Mouse (Mus musculus) MN1 (cell line): ENCODE measurements around the gene Cog7.

Experiments used
- DNase-seq: peaks from one replicate; pipeline ENCODE4 v3.0.0-alpha.2; 2016; ENCODE audit warnings: low spot score

The Cog7 gene

GRCm38 (mm10) chr7:121954891-121955669 lies 26.4 kb downstream of the Cog7 start:
- no peak for DNase-seq

DNA sequence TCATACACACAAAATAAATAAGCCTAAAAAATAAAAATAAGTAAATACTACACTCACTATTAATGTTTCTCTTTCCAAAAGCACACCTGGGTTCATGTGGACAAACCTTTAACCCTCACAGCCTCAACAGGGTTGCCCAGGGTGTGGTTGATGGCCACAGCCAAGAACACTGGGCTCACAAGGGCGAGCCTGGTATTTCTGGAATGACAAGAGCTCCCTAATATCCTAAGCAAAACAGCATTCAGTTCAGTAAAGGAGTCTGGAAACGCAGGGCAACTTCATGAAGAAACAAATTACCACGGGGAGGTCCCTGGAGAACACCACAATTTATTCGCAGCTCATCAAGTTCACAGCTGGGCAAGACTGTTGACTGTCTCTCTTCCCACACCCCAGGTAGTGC lies 34.0 kb downstream of the Cog7 start:
- DNase-seq, result no peak

GRCm38 (mm10) chr7:121946196-121946595 lies 35.3 kb downstream of the Cog7 start:
- no peak for DNase-seq

DNA sequence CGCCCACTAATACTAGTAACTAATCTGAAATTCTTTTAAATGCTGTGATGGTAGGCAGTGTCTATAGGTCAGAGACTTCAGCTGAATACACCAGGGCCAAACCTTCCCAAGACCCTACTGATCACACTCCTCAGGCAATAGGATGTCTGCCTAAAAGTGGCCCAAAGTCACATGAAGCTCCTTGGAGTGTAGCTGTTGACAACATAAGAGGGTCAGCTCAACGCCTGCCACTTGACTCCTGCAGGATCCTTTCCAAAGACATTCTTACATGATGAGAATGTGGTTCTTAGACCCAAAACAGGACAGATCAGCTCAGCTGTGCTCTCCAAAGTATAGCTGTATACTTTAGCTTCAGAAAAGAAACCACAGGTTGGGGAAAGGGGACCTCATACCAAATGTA lies 39.1 kb downstream of the Cog7 start:
- no peak for DNase-seq

GRCm38 (mm10) chr7:121941640-121942039 lies 39.9 kb downstream of the Cog7 start:
- DNase-seq, result no peak

DNA sequence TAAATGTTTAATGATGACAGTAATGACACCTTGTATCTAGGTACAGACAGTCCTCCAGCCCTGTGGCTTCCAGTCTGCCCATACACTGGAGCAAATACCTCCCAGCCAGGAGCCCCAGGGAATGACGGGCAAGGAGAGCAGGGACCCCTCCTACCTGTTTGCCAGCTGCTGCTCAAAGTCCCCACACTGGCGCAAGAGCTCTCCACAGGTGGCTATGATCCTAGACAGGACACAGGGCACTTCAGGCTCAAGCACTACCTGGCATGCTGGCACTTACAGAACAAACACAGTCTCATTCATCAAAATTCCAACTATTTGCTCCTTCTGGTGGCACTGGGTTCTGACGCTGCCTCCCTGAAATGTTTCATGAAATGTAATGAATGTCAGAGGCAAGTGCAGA lies 40.5 kb downstream of the Cog7 start:
- no peak for DNase-seq

- peak; percentile 73 for DNase-seq
These were observed 41.8 kb downstream of the Cog7 start for GRCm38 (mm10) chr7:121939729-121940128.

DNA sequence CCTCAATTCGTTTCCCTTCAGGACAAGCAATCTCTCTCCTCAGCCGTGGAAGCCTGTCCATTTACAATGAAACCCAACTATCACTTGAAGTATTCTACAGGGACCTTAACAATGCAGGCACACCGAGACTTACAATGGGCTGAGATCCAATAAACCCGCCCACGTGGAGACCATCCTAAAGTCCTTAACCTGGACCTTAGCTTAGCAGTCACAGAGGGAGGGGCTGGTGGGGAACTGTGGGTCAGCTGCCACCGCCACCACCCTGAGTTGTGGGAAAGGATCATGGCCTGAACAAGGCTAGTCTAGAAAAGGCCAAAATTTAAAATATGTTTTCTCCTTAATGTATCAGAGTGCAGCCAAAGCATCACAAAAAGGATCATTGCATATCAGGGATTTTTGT lies 42.3 kb downstream of the Cog7 start:
- no peak for DNase-seq

DNA sequence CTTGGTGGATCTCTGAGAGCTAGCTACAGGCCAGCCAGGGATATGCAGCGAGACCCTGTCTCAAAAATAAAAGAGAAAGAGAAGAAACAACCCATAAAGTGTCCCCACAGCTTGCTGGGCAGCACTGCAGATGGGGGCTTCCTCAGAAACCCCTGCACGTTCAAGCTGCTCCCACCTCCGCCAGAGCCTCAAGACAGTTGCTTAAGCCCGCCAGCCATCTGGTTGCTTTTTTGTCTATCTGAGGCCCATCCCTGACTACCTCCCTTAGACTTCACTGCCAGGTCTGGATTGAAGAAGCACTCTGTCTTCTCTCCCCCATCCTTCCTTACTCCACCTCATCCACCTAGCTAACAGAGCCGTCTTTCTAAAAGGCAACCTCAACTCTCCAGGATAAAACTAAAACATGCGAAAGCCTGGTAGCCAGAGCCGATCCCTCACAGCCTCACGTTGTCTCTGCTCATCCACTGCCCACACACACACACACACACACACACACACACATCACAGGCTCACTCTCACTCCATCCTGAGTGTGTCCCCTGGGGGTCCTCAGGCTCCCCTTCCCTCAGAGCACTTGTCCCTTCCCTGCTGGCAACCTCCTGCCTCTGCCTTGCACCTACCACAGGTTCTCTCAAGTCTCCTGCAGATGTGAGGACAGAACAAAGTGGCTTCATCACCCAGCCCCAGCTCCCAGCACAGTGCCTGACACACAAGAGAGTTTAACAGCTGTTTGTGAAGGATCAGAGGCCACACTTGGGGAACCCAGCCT lies 43.2 kb downstream of the Cog7 start:
- DNase-seq, result no peak

DNA sequence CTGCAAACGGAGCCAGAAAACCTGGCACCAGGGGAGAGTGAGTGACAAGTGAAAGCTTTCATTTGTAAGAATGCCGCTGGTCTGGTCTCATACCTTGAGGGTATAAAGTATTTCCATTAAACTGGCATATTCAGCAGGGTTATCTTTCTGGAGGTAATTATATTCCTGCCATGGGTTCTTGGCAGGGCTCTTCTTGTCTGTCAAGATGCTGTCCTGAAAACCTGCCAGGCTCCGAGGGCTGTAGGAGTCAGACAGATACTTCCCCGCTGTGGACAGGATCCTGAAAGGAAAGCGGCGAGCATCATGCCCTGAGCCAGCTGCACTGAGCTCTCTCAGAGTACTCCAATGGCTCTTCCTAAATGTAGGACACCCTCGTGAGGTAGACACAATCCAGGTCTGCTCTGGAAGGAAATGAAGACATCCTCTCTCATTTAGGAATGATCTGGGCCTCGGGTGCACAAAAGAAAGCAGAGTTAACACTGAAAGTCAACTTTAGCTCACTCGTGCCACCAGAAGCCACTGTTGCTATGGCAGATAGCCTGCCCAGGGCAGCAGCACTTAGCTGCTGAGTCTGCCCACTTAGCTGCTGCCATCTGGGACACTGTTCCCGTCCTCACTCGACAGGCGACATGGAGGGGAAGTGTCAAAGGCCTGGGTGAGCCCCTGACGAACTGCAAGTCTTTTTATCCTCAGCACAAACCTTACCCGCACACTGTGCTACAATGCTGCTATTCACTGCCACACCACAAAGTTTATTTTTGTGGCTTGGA lies 44.5 kb downstream of the Cog7 start:
- peak; percentile 47 for DNase-seq

DNA sequence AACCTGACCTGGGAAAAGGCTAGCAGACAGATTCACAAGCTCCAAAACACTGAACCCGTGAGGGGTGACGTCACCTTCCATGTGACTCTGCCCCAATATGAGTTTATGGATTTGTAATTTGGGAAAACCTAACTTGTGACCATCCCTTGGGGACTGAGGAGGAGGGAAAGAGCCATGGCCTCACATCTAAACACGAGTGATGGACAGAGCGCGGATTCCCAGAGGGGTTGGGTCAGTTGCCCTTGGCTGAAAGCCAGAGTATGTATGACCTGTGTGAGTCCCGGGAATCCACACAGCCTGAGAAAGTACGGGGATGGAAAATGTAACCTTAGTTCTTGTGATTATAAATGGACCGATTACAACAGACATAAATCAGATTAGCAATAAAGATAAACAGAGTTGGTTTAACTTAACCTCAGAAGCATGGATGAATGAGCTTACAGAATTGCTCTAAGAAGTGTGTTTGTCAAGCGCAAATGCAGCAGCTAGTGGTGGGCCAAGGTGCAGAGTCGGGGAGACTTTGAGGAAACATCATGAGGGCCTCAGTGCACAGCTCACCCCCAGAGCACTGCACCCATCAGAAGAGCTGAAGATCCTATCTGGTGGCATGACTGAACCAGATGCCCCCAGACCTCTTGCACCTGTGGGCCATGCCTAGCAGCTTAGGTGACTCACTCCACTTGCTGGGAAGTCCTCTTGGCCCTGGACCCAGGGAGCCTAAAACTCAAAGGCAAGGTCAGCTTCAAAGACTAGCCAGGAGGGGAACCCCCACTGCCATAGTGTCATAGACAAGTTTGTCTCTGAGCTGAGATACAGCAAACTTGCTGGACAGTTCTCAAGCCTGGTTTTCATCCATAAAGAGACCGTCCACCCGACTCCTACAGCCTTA lies 45.4 kb downstream of the Cog7 start:
- peak; percentile 69 for DNase-seq

DNA sequence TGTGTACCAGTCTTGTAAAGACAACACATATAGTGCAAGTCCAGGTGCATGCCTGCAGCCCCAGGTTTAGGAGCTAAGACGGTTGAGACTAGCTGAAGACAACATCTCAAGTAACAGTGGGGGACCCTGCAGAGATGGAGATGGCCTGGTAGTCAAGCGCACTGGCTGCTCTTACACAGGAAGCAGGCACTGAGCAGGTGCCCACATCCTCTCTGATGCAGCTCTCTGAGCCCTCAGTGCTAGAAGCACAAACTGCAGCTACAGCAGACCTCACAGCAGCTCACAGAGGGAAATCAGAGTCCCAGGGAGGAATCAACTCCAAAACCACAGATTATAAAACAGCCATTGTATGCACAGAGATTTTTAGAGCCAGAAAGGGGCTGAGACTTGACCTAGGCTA lies 47.2 kb downstream of the Cog7 start:
- DNase-seq, result no peak

GRCm38 (mm10) chr7:121933675-121934074 lies 47.8 kb downstream of the Cog7 start:
- DNase-seq, result no peak

DNA sequence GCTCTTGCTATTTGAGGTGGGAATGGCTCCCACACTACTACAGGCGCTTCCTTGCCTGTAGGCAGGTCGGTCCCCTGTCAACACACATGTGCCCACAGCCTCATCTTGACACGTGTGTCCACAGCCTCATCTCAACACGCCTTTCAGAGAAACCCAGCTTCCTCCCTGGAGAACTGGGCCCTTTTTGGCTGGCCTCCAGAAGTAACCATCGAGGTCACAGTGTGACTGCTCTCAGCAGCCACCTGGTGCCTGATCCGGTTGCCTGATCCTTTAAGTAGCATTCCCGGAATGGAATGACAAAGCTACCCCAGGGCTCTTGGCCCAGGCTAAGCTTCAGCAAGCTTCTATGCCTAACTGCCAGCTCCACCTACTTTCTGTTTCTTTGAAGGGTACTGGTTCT lies 50.3 kb downstream of the Cog7 start:
- peak; percentile 35 for DNase-seq

GRCm38 (mm10) chr7:121927882-121928281 lies 53.6 kb downstream of the Cog7 start:
- DNase-seq, result no peak

DNA sequence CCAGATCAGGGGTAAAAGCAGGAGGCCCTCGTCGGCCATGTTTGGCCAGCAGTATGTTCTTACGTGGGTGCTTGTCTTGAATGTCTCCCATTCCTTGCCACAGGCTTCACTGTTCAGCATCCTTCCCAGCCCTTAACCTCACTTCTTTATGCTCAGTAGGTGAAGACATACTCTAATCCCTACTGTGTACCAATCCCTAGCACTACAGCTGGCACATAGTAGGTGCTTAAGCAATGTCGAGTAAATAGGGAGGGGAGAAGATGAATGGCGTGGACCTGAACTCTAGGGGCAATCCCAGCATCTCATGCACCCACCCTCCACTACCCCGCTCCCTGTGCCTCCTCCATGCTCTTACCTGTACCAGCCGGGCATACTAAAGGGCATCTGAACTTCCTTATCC lies 57.1 kb downstream of the Cog7 start:
- DNase-seq, result no peak

- DNase-seq, result no peak
These were observed 67.6 kb downstream of the Cog7 start for GRCm38 (mm10) chr7:121913944-121914343.

GRCm38 (mm10) chr7:121912250-121912649 lies 69.3 kb downstream of the Cog7 start:
- no peak for DNase-seq

DNA sequence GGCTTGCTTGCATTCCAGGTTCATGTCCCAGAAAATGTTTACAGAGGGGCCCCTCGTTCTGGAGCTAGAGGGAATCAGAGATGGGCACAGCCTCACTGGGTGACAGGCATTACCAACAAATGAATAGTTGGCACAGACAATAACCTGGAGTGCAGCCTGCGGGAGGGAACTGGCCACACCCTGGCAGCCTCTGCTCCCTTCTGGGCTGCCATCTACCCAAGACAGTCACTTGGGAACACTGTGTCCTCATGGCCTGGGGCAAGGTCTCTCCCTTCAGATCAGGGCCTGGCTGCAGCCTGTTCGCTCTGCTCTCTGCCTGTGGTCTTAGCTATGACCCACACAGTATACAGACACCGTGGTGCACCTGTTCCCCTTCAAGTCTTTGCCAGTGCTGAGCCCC lies 74.6 kb downstream of the Cog7 start:
- no peak for DNase-seq

- peak; percentile 94 for DNase-seq
These were observed 78.6 kb downstream of the Cog7 start for GRCm38 (mm10) chr7:121902757-121903411.

DNA sequence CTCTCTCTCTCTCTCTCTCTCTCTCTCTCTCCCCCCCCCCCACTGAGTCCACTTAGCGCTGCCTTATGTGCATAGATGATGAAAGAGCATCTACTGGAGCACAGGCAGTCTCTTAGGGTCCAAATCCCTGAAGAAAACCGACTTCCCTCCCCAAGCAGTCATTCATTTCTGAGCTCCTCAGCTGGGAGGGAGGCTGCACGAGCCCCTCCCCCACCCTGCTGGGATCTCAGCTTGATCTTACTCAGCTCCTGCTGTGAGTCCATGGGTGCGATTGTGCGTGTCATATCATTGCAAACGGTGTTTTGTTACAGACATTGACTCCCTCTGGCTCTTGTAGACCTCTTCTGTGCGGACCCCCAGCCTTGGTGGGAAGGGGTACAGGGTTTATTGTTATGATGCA lies 81.6 kb downstream of the Cog7 start:
- DNase-seq, result no peak
